Mouse (Mus musculus) kidney, embryonic 14.5 days (tissue): ENCODE measurements around the gene Rtl8c. TPM values are rescaled to one million over a fixed set of nuclear protein-coding genes. Genes with fewer than 3 reads are reported as not detected.
"Not testable (repeated sequence)": the region's sequence is repeated elsewhere in the genome, so short reads cannot be mapped to it uniquely, and the experiment has no call there.

Experiments
- ATAC-seq: fragments of 200-750 bp; cut with Nextera tagmentation; 2 replicates; pipeline ENCODE4 v1.8.0; 2017; ENCODE audit warnings: moderate number of reproducible peaks, mild to moderate bottlenecking, moderate TSS enrichment, moderate library complexity; ENCODE audit not compliant: low FRiP score, low TSS enrichment
- H3K27ac ChIP-seq: fragments of 300-500 bp; sonication (generic); 2 replicates; pipeline ENCODE4 v1.5.1; 2014; ENCODE audit warnings: low read depth, mild to moderate bottlenecking, low read length, moderate library complexity, mixed read lengths
- H3K27me3 ChIP-seq: fragments of 300-500 bp; sonication (generic); 2 replicates; pipeline ENCODE4 v1.6.1; 2014; ENCODE audit warnings: mild to moderate bottlenecking, low read length; ENCODE audit not compliant: control insufficient read depth, insufficient read depth
- H3K36me3 ChIP-seq: fragments of 300-500 bp; sonication (generic); 2 replicates; pipeline ENCODE4 v1.6.1; 2014; ENCODE audit warnings: low read length, mixed read lengths; ENCODE audit not compliant: control insufficient read depth, insufficient read depth
- H3K4me1 ChIP-seq: fragments of 300-500 bp; sonication (generic); 2 replicates; pipeline ENCODE4 v1.6.1; 2014; ENCODE audit warnings: low read length, mixed read lengths; ENCODE audit not compliant: control insufficient read depth, insufficient read depth
- H3K4me2 ChIP-seq: fragments of 300-500 bp; sonication (generic); replicated peaks from 2 replicates; pipeline ENCODE4 v1.6.1; 2014; ENCODE audit warnings: low read depth, mild to moderate bottlenecking, low read length
- H3K4me3 ChIP-seq: fragments of 300-500 bp; sonication (generic); 2 replicates; pipeline ENCODE4 v1.5.1; 2014; ENCODE audit warnings: mild to moderate bottlenecking, low read length
- H3K9ac ChIP-seq: fragments of 300-500 bp; sonication (generic); 2 replicates; pipeline ENCODE4 v1.6.1; 2014; ENCODE audit warnings: low read depth, mild to moderate bottlenecking, low read length, moderate library complexity
- H3K9me3 ChIP-seq: fragments of 300-500 bp; sonication (generic); 2 replicates; pipeline ENCODE4 v1.6.1; 2016; ENCODE audit warnings: low read length; ENCODE audit not compliant: control insufficient read depth
- WGBS: fragments of 180-500 bp; shearing (Covaris S2); extraction: QIAGEN DNeasy Blood & Tissue Kit; methylation state at CpG from one replicate; pipeline ENCODE4 v1.1.7; 2014; 5-methylcytosine and 5-hydroxymethylcytosine counted together
- polyA plus RNA-seq: library from polyadenylated mRNA; unstranded; fragments of >200 nt; fragmentation: Nextera tagmentation; extraction: Ambion mirVana; gene quantifications from 2 replicates; pipeline ENCODE4 v1.2.1, GENCODE M21; 2014

Gene Rtl8c
- polyA plus RNA-seq, result 58.7 and 71.4 TPM in 2 replicates

DNA sequence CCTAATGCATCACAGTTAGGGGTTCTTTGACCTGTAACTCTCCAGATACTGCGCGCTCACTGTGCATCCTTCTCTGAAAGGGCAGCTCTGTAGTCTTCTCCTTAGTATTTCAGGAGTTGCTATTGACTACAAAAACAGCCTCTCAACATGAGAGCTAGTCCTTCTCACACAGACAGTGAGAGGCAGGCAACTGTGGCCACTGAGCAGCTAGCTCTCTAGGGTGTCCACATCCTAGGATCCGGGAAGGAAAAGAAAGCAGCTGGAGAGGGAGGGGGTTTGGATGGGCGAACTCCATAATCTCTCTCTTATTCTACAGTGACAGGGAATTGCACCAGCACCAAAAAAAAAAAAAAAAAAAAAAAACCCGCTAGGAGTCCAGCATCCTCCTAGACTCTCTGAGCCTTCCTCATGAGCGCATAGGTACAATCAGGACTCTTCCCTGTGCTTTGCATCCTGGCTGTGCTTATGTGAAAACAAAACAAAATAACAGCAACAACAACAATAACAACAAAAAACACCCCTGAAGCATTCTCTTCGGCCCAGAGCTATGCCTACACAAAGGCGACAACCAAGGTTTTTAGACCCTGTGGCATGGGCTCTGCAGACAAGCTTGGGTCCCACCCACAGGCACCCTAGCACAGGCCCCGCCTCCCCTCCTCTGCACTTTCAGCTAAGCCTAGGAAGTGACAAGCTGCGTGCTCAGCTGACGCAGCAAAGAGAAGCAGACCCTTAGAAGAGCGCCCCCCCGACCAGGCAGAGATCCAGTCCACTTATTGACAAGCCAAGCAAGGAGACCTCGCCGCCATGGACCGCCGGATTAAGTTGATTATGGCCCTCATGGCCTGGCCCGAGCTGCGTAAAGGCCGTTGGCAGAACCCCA is at the start of gene Rtl8c:
Gene Rtl8c (plus strand): TSS at position 791 of the 880 bp plus-strand sequence.
- WGBS, result 33% methylated on average over 20 of the region's 20 CpGs
- no peak within 1 kb of the TSS for H3K27ac ChIP-seq
- no peaks in the 10 kb centered on the region for H3K36me3 ChIP-seq

DNA sequence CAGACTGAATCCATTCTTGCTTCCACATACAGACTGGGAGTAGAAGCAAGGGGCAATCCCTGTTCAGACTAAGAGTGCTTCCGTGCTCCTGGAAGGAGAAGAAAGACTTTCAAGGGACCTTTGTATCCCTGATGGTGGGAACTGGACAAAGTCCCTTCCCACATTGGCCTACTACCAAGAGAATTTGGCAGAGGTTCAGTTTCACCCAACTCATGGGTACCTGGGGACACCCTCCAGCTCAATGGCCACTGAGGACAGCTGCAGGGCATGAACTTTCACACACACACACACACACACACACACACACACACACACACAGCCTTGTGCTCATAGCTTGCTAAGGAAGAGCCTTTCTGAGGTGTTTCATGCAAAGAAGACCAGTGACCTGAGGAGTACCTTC is 28.5 kb upstream of the Rtl8c start:
- H3K9me3 ChIP-seq, result no peaks in the 10 kb centered on the region
- no peak overlapping the region for H3K4me2 ChIP-seq
- H3K4me3 ChIP-seq, result no peak overlapping the region
- ATAC-seq, result no peak
- no peaks in the 10 kb centered on the region for H3K36me3 ChIP-seq
- H3K9ac ChIP-seq, result no peak overlapping the region
- H3K4me1 ChIP-seq, result no peaks in the 10 kb centered on the region
- no peak overlapping the region for H3K27ac ChIP-seq
- no peaks in the 10 kb centered on the region for H3K27me3 ChIP-seq
- WGBS, result 82% methylated on average over 1 of the region's 1 CpGs

More for the DNA sequence above, at the start of gene Rtl8c:
- Histone ChIP-seq H3K4me3 (peak within 1 kb of the TSS; percentile 40), H3K27me3 (no peaks in the 10 kb centered on the region), H3K4me2 (peak within 1 kb of the TSS; percentile 49), H3K9ac (peak within 1 kb of the TSS; percentile 51), H3K4me1 (no peaks in the 10 kb centered on the region), H3K9me3 (no peaks in the 10 kb centered on the region)
- peak; percentile 91 for ATAC-seq

DNA sequence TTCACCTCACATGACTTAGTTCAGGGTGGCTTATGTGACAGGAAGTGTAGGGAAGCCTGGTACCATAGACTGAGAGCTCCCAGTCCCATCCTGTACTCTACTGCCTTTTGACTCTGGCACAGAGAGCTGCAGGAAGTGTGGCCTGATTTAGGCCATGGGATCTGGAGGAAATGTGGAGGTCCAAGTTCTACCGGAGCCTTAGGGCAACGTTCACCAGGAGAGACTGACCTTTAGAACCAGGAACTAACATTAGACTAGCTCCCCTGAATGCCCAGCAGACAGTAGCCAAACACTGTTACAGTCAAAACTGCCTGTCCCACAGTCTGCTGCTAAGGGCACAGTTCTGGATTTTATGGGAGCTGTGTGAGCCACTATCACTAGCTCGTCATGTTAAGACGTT is 26.4 kb upstream of the Rtl8c start:
- not testable (repeated sequence) for H3K4me1 ChIP-seq, H3K27me3 ChIP-seq, H3K27ac ChIP-seq, H3K9me3 ChIP-seq, H3K36me3 ChIP-seq, H3K9ac ChIP-seq, H3K4me3 ChIP-seq, ATAC-seq, H3K4me2 ChIP-seq
- 55% methylated on average over 2 of the region's 4 CpGs for WGBS

DNA sequence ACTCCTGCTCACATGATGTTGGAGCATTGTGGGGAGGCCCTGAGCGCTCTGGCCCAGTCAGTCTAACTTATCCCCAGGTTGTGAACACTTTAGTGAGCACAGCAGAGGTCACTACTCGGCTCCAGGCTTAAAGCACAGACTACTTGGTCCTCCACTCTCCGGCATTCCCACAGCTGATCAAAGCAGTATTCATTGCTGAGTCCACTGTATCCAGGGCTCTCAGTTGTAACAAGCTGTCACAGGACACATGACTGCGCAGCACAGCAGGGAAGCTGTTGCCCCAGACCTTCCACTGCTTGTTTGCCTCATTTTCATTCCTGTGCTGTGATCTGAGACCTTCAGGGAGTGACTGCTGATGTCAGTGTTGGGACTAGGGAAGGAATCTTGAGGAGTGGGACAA is 24.4 kb upstream of the Rtl8c start:
- not testable (repeated sequence) for H3K27ac ChIP-seq, ATAC-seq, H3K9me3 ChIP-seq, H3K4me3 ChIP-seq, H3K27me3 ChIP-seq, H3K9ac ChIP-seq, H3K4me2 ChIP-seq, H3K4me1 ChIP-seq, H3K36me3 ChIP-seq
- WGBS, result no CpG with 5 or more reads among the region's 4 CpGs

DNA sequence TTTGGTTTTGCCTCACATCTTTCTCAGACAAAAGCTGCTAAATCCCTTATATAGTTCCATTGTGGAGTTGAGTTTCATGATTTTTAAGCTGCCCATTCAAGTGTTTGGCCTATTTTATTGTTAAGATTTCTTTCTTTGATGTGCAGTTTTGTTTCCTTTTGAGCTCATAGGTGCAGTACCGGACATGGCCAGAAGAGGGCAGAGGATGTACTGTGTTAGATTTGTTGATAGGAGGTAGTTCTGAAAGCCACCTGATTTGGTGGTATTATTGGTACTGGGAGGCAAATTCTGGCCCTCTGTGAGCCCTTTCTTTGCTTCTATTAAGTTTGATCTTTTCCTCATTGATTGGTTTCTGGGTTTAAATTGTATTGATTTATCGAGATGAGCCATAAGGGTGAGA is 7.8 kb upstream of the Rtl8c start:
- not testable (repeated sequence) for H3K9ac ChIP-seq, ATAC-seq, H3K27me3 ChIP-seq, H3K4me1 ChIP-seq, H3K4me3 ChIP-seq, H3K9me3 ChIP-seq, H3K4me2 ChIP-seq, H3K27ac ChIP-seq, H3K36me3 ChIP-seq
- WGBS, result 15% methylated on average over 1 of the region's 2 CpGs

DNA sequence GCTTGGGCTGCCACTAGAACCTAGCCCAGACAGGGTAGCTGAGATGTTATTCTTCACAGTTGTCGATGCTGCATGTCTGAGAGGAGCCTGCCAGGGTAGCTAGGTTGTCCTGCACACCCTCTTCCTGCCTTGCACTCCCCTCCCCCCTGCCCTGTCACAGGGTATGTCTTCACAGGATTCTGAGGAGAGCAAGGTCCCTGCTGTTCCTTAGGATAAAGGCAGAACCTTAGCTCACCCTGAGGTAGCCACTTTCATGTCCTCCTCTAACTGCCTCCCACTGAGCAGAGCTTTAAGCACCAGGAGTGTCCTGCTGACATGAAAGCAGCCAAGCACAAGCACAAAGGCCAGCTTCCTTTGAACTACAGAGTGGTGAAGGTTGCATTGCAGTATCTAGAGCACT is 1.7 kb upstream of the Rtl8c start:
- not testable (repeated sequence) for H3K27ac ChIP-seq, H3K4me3 ChIP-seq, H3K27me3 ChIP-seq, H3K4me1 ChIP-seq, H3K4me2 ChIP-seq, H3K9me3 ChIP-seq, ATAC-seq, H3K36me3 ChIP-seq, H3K9ac ChIP-seq
- 24% methylated on average over 1 of the region's 1 CpGs for WGBS

DNA sequence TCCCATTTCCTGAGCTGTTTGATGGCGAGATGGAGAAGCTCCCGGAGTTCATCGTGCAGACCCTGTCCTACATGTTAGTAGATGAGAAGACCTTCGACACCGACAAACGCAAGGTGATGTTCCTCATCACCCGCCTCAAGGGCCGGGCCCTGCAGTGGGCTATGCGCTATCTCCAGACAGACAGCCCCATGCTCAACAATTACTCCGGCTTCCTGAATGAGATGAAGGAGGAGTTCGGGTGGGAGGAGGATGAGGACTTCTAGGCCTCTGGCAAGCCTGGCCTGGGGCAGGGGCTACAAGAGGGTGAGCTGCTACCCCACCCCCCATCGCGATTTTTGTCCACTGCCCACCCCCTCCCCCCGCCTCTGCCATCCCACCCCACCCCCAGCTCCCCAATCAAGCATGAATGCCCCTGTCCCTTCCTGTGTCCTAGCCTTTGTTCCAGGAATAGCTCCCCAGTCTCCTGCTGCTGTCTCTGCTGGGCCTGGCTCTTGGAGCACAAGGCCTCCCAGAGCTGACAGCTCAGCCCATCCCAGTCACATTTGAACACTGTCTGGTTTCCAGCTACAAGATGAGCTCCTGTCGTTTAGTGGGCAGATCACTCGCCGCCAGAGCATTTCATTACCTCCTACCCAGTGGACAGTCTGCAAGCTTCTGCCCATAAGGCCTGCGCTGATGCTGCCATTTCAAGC is 436 bp downstream of the Rtl8c start:
- H3K36me3 ChIP-seq, result no peaks in the 10 kb centered on the region
- no peaks in the 10 kb centered on the region for H3K9me3 ChIP-seq
- H3K4me1 ChIP-seq, result no peaks in the 10 kb centered on the region
- WGBS, result 33% methylated on average over 17 of the region's 18 CpGs
- H3K9ac ChIP-seq, result peak overlapping the region; percentile 51
- H3K4me3 ChIP-seq, result peak overlapping the region; percentile 40
- peak overlapping the region; percentile 49 for H3K4me2 ChIP-seq
- ATAC-seq, result peak; percentile 24; the same call in 1 of the 2 replicates
- no peaks in the 10 kb centered on the region for H3K27me3 ChIP-seq
- H3K27ac ChIP-seq, result no peak overlapping the region

DNA sequence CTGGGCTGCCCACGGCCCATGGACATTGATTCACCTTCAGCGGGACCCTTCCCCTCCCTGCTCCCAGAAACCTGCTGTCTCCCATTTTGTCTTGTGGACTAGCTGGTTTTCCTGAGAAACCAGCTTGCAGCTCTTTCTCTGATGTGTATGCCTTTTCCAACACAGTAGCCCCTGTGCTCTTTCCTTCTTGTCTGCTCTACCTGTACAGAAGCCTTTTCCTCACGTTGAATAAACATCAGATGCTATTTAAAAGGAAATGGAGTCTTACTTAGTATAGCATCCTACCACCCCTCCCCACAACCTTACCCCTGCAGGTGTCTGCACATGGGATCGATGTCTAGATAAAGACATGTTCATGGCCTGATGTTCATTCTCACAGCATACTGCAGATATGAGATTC is 1.0 kb downstream of the Rtl8c start, which contains the start of gene Gm14597:
Gene Gm14597 (minus strand): TSS at position 101 of the 400 bp plus-strand sequence.
- WGBS, result 70% methylated on average over 2 of the region's 4 CpGs
- H3K4me1 ChIP-seq, ATAC-seq, H3K27me3 ChIP-seq, H3K9me3 ChIP-seq, H3K36me3 ChIP-seq, H3K27ac ChIP-seq: not testable (repeated sequence)
- peak within 1 kb of the TSS; percentile 40 for H3K4me3 ChIP-seq
- H3K4me2 ChIP-seq, result peak within 1 kb of the TSS; percentile 49
- H3K9ac ChIP-seq, result peak within 1 kb of the TSS; percentile 51

DNA sequence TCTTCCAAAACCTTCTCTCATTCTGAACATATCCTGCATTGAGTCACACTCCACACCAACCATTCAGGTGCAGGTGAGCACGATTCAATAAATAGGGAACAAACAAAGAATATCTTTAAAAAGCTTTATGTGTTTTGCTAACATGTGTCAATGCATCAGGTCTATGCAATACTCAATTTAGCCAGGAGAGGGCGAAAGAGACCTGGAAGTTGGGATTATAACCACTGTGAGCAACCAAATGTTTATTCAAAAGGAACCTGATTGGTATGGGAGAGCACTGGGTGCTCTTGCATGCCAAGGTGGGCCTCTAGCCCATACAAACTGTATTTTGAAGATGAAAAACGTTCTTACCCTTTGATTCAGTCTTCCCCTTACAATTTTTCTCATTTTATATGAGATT is 2.7 kb downstream of the Rtl8c start:
- Histone ChIP-seq H3K4me2 (no peak overlapping the region), H3K9me3 (no peaks in the 10 kb centered on the region), H3K36me3 (no peaks in the 10 kb centered on the region), H3K27me3 (no peaks in the 10 kb centered on the region), H3K4me3 (no peak overlapping the region), H3K9ac (no peak overlapping the region), H3K27ac (no peak overlapping the region), H3K4me1 (no peaks in the 10 kb centered on the region)
- no peak for ATAC-seq
- WGBS, result 6% methylated on average over 3 of the region's 3 CpGs
